In the genomic region with DNA sequence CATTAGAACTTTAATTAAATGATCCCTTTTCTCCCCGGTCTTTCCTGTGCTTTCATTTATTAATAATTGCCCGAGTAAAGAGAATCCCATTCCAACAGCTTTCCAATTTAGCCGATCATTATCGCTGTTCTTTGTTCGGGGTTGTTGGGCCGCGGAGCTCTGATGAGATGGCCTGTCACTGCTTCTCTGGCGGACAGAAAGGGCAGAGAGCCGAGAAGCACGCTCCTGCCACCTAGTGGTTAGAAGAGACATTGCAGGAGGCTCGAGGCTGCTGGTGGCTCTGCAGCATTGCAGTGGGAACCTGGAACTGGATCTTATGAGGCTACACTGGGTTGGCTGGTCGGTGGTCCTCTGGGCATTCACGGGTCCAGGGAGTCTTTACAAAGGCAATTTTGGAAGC, we compare ENCODE assay signal across 8 mouse cellular contexts. TPM values are rescaled to one million over a fixed set of nuclear protein-coding genes. Genes with fewer than 3 reads are reported as not detected.
A peak's percentile ranks its signal among the peaks of the same experiment; 100 is the strongest.
DNase-seq lines count a peak whose midpoint lies in the region; ATAC-seq and TF ChIP-seq lines count a peak whose summit lies in the region.

No protein-coding gene starts in this region.

- 0 out of 2 replicates have a peak, but pooled peaks have one; percentile 54 for ATAC-seq in erythroid progenitor cell, adult 5-6 weeks (replicated peaks; ENCODE audit: low FRiP score, poor library complexity, severe bottlenecking)
- ATAC-seq in heart, embryonic 13.5 days (ENCODE audit: extremely low read depth, insufficient number of reproducible peaks, low FRiP score, low TSS enrichment): no peak
- ATAC-seq in liver, embryonic 11.5 days (replicated peaks; ENCODE audit: low FRiP score): peak; percentile 67
- peak; percentile 34; the same call in 1 of the 2 replicates for ATAC-seq in stomach, embryonic 14.5 days (ENCODE audit: insufficient number of reproducible peaks, insufficient read depth, low FRiP score, low read depth)

- TF ChIP-seq CTCF in bone marrow macrophage, adult 2 months (IDR thresholded peaks at IDR 0.05; ENCODE audit: low read depth, low read length): peak; percentile 62

- H3K4me3 ChIP-seq in bone marrow macrophage, adult 2 months (ENCODE audit: insufficient read depth, low read length): no peak overlapping the region
- no peak overlapping the region for H3K4me3 ChIP-seq in heart, embryonic 13.5 days
- H3K4me3 ChIP-seq in liver, embryonic 11.5 days (ENCODE audit: low read depth, low read length): no peak overlapping the region
- H3K4me3 ChIP-seq in stomach, embryonic 14.5 days (ENCODE audit: low read depth, low read length): no peak overlapping the region

- H3K27ac ChIP-seq in bone marrow macrophage, adult 2 months (ENCODE audit: insufficient read depth, low read depth, low read length): no peak overlapping the region
- H3K27ac ChIP-seq in heart, embryonic 13.5 days (replicated peaks): no peak overlapping the region
- H3K27ac ChIP-seq in liver, embryonic 11.5 days (ENCODE audit: low read depth, low read length): no peak overlapping the region
- no peak overlapping the region for H3K27ac ChIP-seq in stomach, embryonic 14.5 days (ENCODE audit: low read length)

- H3K9me3 ChIP-seq in heart, embryonic 13.5 days: no peaks in the 10 kb centered on the region
- no peaks in the 10 kb centered on the region for H3K9me3 ChIP-seq in liver, embryonic 11.5 days (ENCODE audit: control insufficient read depth, low read length)
- H3K9me3 ChIP-seq in stomach, embryonic 14.5 days (ENCODE audit: control insufficient read depth, low read depth, low read length): no peaks in the 10 kb centered on the region

- H3K4me2 ChIP-seq in heart, embryonic 13.5 days: peak overlapping the region; percentile 43
- H3K4me2 ChIP-seq in liver, embryonic 11.5 days: peak overlapping the region; percentile 33; the same call in 1 of the 2 replicates
- H3K4me2 ChIP-seq in stomach, embryonic 14.5 days (replicated peaks; ENCODE audit: low read depth, low read length): no peak overlapping the region

- peaks cover 8% of the 10 kb centered on the region for H3K4me1 ChIP-seq in bone marrow macrophage, adult 2 months (ENCODE audit: control insufficient read depth, insufficient read depth, low read length)
- 0 out of 2 replicates have a peak, but pooled peaks cover 3% of the 10 kb centered on the region for H3K4me1 ChIP-seq in heart, embryonic 13.5 days
- H3K4me1 ChIP-seq in liver, embryonic 11.5 days (replicated peaks; ENCODE audit: control insufficient read depth, insufficient read depth, low read length): no peaks in the 10 kb centered on the region
- no peaks in the 10 kb centered on the region for H3K4me1 ChIP-seq in stomach, embryonic 14.5 days (ENCODE audit: control insufficient read depth, insufficient read depth, low read length)

- peak; percentile 78 to 80 for DNase-seq in B cell, adult 2 months
- peak; percentile 83 for DNase-seq in kidney, postnatal 10 days
- no peak for DNase-seq in liver, embryonic 11.5 days (ENCODE audit: low spot score)
- peak; percentile 42 to 58 for DNase-seq in natural killer cell, adult 2 months (ENCODE audit: low spot score in 2 of 2)

- H3K9ac ChIP-seq in heart, embryonic 13.5 days: peak overlapping the region; percentile 15; the same call in 1 of the 2 replicates
- H3K9ac ChIP-seq in liver, embryonic 11.5 days (ENCODE audit: low read depth, low read length): no peak overlapping the region
- no peak overlapping the region for H3K9ac ChIP-seq in stomach, embryonic 14.5 days (replicated peaks; ENCODE audit: low read depth, low read length)

- no peaks in the 10 kb centered on the region for H3K36me3 ChIP-seq in heart, embryonic 13.5 days
- H3K36me3 ChIP-seq in liver, embryonic 11.5 days (ENCODE audit: control insufficient read depth, insufficient read depth, low read length): no peaks in the 10 kb centered on the region
- H3K36me3 ChIP-seq in stomach, embryonic 14.5 days (ENCODE audit: control insufficient read depth, insufficient read depth, low read length): no peaks in the 10 kb centered on the region

- 1% methylated on average over 13 of the region's 13 CpGs for WGBS in heart, embryonic 13.5 days
- 1% methylated on average over 13 of the region's 13 CpGs for WGBS in liver, embryonic 11.5 days
- WGBS in stomach, embryonic 14.5 days: under 1% methylated on average over 13 of the region's 13 CpGs

- TF ChIP-seq POLR2A in bone marrow macrophage, adult 2 months (IDR thresholded peaks at IDR 0.05; ENCODE audit: borderline replicate concordance, low read depth, low read length): no peak

- peaks cover 35% of the 10 kb centered on the region for H3K27me3 ChIP-seq in heart, embryonic 13.5 days (replicated peaks)
- peaks cover 4% of the 10 kb centered on the region; the same call in 1 of the 2 replicates for H3K27me3 ChIP-seq in liver, embryonic 11.5 days (replicated peaks; ENCODE audit: control insufficient read depth, insufficient read depth, low read length)
- H3K27me3 ChIP-seq in stomach, embryonic 14.5 days (ENCODE audit: control insufficient read depth, insufficient read depth, low read length): no peaks in the 10 kb centered on the region

RNA-seq across cellular contexts. Expression of a gene that starts 13.4 kb away (rescaled TPM):
- not detected in 2 replicates for polyA plus RNA-seq in bone marrow macrophage, adult 2 months (2012; ENCODE audit: insufficient read depth, insufficient read length, missing spikeins)
- not detected in 2 replicates for total RNA-seq in erythroid progenitor cell, adult 5-6 weeks (2015; ENCODE audit: low replicate concordance)
- not detected in 2 replicates for total RNA-seq in erythroid progenitor cell, adult 5-6 weeks (2017; ENCODE audit: low replicate concordance)
- not detected in 2 replicates for polyA plus RNA-seq in heart, embryonic 13.5 days (2015; fragmentation: Nextera tagmentation; extraction: Ambion mirVana)
- not detected in 2 replicates for polyA plus RNA-seq in liver, embryonic 11.5 days (2014; fragmentation: Nextera tagmentation; extraction: Ambion mirVana)
- 0.03 TPM in 1 of 2 replicates, not detected in the other for polyA plus RNA-seq in stomach, embryonic 14.5 days (2014; fragmentation: Nextera tagmentation; extraction: Ambion mirVana)

RNA-seq across cellular contexts. Expression of a gene that starts 51.3 kb away (rescaled TPM):
- polyA plus RNA-seq in bone marrow macrophage, adult 2 months (2012; ENCODE audit: insufficient read depth, insufficient read length, missing spikeins): not detected in 2 replicates
- not detected in 2 replicates for total RNA-seq in erythroid progenitor cell, adult 5-6 weeks (2015; ENCODE audit: low replicate concordance)
- not detected in 2 replicates for total RNA-seq in erythroid progenitor cell, adult 5-6 weeks (2017; ENCODE audit: low replicate concordance)
- polyA plus RNA-seq in heart, embryonic 13.5 days (2015; fragmentation: Nextera tagmentation; extraction: Ambion mirVana): 0.72 and 0.88 TPM in 2 replicates
- 1.1 and 1.7 TPM in 2 replicates for polyA plus RNA-seq in liver, embryonic 11.5 days (2014; fragmentation: Nextera tagmentation; extraction: Ambion mirVana)
- polyA plus RNA-seq in stomach, embryonic 14.5 days (2014; fragmentation: Nextera tagmentation; extraction: Ambion mirVana): 7.1 and 7.3 TPM in 2 replicates
